Mouse (Mus musculus) layer of hippocampus, adult 2 months (tissue): ENCODE results near the gene Psg16. TPM values are rescaled to one million over a fixed set of nuclear protein-coding genes. Genes with fewer than 3 reads are reported as not detected.
A peak's percentile ranks its signal among the peaks of the same experiment; 100 is the strongest.

Source experiments
- DNase-seq, 2 experiments: peaks; one replicate each; pipeline ENCODE4 v3.0.0; 2022; ENCODE audit warnings: low spot score in 2 of 2
- H3K27ac ChIP-seq: fragments of 200-600 bp; 2 replicates; pipeline ENCODE4 v1.8.1; 2022
- H3K4me3 ChIP-seq: fragments of 200-600 bp; 2 replicates; pipeline ENCODE4 v1.8.1; 2022; ENCODE audit warnings: mild to moderate bottlenecking
- CTCF ChIP-seq: fragments of 200-600 bp; conservative IDR thresholded peaks from 2 replicates; pipeline ENCODE4 v1.8.1; 2022; ENCODE audit warnings: antibody characterized with exemption, mild to moderate bottlenecking, moderate library complexity
- total RNA-seq, 2 experiments: library from RNA; stranded (reverse); gene quantifications; 2 replicates each; pipeline ENCODE4 v1.2.3; 2021

The Psg16 gene
- total RNA-seq, 2 experiments from 2014 or later: 3.5 to 4.1 TPM

DNA sequence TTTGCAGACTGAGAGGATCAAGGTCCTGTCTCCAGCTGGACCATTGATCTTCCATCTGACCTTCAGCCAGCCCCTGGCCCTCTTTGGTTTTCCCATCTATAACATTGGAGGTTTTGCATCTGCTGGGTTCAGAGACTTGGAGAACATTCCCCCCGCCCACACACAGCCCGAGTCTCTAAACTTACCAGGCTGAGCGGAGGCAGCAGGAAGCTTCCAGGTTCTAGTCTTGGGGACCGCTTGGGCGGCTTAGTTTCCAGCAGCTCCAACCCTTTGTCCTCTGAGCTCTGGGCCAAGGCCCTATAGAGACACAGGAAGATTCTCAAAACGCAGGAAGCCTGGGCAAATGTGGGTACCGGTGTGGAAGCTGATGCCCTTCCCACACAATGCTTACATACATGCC, 34.5 kb upstream of the Psg16 start:
- no peak for TF ChIP-seq CTCF
- Histone ChIP-seq H3K4me3 (no peak overlapping the region), H3K27ac (no peak overlapping the region)
- DNase-seq: no peak

- no peak for DNase-seq
- Histone ChIP-seq H3K4me3 (no peak overlapping the region), H3K27ac (no peak overlapping the region)
- TF ChIP-seq CTCF: no peak
These were observed 28.1 kb upstream of the Psg16 start for GRCm38 (mm10) chr7:17045743-17046142.

- no peak for DNase-seq
- TF ChIP-seq CTCF: no peak
- no peak overlapping the region for H3K27ac ChIP-seq
- no peak overlapping the region for H3K4me3 ChIP-seq
These were observed 26.7 kb upstream of the Psg16 start for GRCm38 (mm10) chr7:17047041-17047682.

DNA sequence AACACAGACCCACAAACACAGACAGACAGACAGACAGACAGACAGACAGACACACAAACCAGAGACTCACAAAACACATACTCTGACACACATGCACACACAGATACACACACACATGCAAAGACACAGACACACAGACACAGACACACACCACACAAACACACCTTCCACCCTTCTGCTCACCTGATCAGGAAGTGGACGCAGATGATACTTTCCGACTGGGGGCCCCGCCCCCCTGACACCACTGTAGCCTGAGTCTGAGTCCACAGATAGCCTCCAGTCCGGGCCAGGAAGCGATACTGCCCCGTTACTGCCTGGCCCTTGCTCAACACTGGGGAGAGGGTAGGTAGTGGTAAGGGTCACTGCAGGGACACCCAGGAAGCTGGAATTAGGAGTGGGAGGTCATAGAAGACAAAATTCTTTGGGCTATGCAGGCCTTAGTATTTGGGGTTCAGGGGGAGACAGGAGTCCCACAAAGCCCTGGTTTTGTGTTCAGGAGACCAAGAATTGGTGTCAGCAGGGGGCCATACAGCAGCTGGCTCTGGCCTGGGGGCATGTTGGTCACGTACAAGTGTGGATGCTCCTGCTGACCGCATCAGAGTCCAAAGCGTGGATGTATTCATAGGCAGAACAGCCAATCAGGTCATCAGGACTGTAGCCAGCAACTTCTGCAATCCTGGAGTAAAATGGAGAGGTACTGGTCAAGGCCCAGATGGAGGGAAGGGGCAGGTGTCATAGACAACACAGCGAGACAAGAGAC, 25.2 kb upstream of the Psg16 start:
- no peak for TF ChIP-seq CTCF
- DNase-seq: no peak
- no peak overlapping the region for H3K27ac ChIP-seq
- H3K4me3 ChIP-seq: no peak overlapping the region

- no peak for TF ChIP-seq CTCF
- no peak for DNase-seq
- Histone ChIP-seq H3K4me3 (no peak overlapping the region), H3K27ac (no peak overlapping the region)
These were observed 23.3 kb upstream of the Psg16 start for GRCm38 (mm10) chr7:17050491-17050890.

DNA sequence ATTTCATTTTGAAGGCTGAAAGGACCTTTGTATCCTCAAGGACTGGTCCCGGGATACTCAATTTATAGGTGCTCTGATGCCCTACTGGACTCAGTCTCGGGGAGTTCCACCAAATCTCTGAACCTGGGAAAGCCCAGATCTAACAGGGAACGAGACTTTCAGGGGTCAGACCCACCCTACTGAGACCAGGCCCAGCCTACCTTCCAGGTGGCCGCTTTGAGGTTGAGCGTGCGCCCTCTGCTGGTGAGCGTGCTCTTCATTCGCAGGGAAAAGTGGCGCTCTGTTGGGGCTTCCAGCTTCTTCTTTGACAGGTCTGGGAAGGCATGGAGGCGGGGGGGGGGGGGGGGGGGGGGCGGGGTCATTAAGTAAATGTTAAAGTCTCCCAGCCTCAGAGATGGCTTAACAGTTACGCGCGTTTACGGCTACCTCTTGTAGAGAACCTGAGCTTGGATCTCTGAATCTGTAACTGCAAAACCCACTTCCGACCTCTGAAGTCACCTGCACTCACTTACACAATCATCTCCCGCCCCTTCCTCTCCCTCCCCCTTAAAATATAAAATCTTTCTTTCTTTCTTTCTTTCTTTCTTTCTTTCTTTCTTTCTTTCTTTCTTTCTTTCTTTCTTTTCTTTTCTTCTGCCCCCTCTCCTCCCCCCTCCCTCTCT, 22.8 kb upstream of the Psg16 start:
- no peak overlapping the region for H3K27ac ChIP-seq
- TF ChIP-seq CTCF: peak; percentile 78
- no peak overlapping the region for H3K4me3 ChIP-seq
- peak in 1 of 2 experiments; percentile 70 for DNase-seq

DNA sequence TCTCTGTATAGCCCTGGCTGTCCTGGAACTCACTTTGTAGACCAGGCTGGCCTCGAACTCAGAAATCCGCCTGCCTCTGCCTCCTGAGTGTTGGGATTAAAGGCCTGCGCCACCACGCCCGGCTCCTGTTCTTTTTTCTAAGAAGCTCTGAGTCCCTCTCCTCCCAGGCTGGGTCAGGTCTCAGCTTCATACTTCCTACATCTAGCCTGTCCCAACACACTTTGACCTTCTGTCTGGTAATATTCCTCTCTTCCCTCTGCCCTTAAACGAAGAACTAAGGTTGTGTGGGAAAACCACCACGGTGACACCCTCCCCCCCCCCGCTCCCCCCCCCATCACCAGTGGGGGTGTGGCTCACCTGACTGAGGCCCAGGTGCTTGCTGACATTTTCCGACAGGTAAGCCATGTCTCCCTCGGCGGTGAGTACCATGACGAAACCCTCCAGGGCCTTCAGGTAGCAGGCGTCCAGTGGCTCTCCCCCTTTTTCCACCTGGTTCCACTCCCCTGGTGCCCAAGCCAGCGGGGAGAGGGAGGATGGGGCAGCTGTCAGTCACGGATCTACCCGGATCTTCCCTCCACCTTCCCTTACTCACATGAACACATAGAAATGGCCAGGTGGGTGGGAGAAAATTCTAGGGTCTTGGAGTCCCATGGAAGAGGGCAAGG, 19.4 kb upstream of the Psg16 start:
- no peak for DNase-seq
- no peak overlapping the region for H3K4me3 ChIP-seq
- no peak for TF ChIP-seq CTCF
- H3K27ac ChIP-seq: no peak overlapping the region

DNA sequence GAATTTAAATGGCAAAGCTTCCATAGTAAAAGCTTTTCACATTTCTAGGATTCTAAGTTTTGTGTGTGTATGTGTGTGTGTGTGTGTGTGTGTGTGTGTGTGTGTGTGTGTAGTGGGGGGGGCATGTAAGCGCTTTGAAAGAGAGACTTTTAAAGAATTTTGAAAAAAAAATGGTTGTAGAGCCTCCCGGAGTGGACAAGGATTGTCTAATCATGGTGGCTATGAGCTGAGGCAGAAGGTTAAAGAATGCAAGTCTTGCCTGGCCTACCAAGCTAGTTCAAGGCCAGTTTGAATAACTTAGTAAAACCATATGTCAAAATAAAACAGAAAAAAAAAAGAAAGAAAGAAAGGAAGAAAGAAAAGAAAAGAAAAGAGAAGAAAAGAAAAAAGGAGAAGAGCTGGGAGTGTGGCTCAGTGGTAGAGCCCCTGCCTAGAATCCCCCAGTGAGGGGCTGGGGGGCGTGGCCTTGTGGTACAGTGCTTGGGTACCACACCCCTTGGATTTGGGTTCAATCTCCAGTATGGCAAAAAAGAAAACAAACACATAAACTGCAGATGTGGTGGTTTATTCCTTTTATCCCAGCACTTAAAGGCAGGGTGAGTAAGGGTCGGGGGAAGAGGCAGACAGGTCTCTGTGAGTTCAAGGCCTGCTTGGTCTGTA, 18.4 kb upstream of the Psg16 start:
- H3K4me3 ChIP-seq: peak overlapping the region; percentile 76
- peak overlapping the region; percentile 94; the same call in 1 of the 2 replicates for H3K27ac ChIP-seq
- DNase-seq: no peak
- TF ChIP-seq CTCF: no peak

DNA sequence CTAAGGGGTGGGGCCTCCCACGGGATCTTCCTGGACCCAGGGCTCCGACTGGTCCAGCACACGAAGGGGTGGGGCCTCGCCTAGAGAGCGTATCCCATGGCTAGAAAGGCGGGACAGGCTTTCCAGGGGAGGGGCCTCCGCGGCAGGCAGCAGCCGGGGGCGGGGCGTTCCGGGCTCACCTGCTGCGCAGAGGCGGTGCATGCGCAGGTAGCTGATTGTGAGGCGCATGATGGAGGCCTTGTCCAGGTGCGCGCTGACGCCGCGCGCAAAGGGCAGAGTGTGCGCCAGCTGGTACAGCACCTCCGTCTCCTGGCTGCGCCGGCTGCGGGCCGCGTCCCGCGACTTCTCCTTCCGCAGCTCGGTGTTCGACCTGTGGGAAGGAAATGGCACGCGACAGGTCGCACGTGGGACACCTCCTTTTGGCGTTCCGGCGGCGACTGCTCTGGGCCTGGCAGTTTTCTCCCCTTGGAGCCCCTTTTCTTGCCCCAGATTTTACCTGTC, 17.7 kb upstream of the Psg16 start:
- Histone ChIP-seq H3K4me3 (peak overlapping the region; percentile 76), H3K27ac (peak overlapping the region; percentile 94)
- DNase-seq: peak; percentile 90 to 94
- no peak for TF ChIP-seq CTCF

DNA sequence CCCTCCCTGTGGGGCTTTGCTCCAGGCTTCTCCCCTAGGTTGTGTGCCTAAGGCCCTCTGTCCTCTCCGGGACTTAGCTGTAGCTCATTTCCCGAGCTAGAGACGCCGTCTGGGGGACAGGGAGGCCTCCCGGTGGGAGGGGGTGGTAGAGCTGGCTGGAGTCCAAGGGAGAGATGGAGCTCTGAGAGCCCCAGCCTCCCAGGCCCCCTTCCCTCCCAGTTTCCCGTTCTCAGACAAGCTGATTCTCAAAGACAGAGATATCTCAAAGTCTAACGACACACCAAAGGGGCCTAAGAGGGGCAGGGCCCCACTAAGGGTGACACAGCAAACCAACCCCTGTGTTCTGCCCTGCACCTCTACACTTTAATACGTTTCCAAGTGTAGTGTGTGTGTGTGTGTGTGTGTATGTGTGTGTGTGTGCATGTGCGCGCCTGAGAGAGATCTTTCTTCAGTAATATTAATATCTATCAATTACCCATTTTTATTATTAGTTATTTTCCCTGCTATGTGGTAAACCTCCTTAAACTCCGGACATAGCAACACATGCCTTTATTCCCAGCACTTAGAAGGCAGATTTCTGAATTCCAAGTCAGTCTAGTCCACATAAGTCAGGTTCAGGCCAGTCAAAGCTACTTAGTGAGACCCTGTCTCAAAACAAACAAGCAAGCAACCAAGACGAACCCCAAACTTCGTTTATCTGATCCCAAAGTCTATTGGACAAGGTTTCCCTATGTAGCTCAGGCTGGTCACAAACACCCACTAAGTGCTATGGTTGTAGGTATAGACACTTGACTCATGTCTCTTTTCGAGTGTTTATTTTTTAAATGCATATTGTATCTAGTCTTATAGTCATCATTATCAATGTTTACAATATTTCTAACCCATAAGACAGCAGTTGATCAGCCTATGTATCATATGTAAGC, 17.0 kb upstream of the Psg16 start:
- DNase-seq: peak in 1 of 2 experiments; percentile 44
- Histone ChIP-seq H3K27ac (peak overlapping the region; percentile 94), H3K4me3 (peak overlapping the region; percentile 76)
- TF ChIP-seq CTCF: no peak

DNA sequence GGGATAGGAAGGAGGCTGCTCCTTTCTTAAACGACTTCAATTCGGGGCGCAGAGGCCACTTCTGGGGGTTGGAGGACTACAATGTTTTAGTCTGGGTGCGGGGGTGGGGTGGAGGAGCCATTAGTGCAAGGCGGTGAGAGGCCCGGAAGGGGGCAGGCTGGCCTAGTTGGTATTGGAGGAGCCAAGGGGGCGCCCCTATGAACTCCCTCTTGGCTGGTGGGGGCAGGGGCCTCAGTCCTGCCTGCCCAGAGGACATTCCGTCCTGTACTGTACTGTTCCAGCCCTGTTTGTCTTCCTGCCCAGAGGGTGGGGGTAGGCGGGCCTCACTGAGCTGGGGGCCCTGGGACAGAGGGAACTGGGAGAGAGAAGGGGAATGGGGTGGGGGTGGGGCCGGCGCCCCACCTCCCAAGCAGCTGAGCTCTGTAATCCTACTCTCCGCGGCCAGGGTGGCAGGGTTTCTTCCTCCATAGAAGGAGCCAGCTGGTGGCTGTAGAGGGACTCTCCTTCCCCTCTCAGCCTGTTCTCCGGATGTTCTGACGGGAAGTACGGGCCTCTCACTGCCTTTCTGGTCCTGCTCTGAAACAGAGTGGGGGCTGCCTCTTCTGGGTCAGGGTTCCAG, 15.7 kb upstream of the Psg16 start:
- Histone ChIP-seq H3K27ac (peak overlapping the region; percentile 94), H3K4me3 (peak overlapping the region; percentile 2; the same call in 1 of the 2 replicates)
- peak; percentile 63 for DNase-seq
- peak; percentile 60 for TF ChIP-seq CTCF
